Comparison of ENCODE assay signal across 10 mouse cellular contexts in the genomic region with DNA sequence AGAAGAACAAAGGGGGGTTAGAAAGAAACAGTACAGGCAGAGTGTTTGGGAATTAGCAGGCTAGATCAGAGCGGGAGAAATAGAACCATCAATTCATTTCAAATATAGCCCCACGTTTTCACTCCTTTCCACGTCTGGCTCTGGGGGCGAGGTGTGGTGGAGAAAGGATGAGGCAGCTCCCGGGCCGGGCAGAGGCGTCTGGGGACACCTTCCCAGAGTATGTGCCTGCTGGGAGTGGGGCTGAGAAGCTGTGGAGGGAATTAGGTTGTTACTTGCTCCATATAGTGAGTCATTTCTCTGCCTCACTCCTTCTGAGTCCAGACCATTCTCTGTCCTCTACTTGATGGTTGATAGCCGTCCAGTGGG. TPM values are rescaled to one million over a fixed set of nuclear protein-coding genes. Genes with fewer than 3 reads are reported as not detected.
A peak's percentile ranks its signal among the peaks of the same experiment; 100 is the strongest.
DNase-seq lines count a peak whose midpoint lies in the region; ATAC-seq and TF ChIP-seq lines count a peak whose summit lies in the region.
"Had no signal": no experiment of that assay in that cellular context is flagged by ENCODE, and none has a peak within 500 bp of the region (broad histone marks: within the 10 kb centered on the region; RNA-seq: fewer than 3 reads in every experiment).

No protein-coding gene starts in this region.

- H3K9ac ChIP-seq in kidney, embryonic 14.5 days (ENCODE audit: low read depth, low read length), result no peak overlapping the region
- H3K9ac ChIP-seq in embryonic facial prominence, embryonic 15.5 days, result no peak overlapping the region
- no peak overlapping the region for H3K9ac ChIP-seq in midbrain, embryonic 14.5 days (replicated peaks; ENCODE audit: low read length)

- CTCF ChIA-PET in Patski (lab: Charles Lee), result interaction anchor here (1.0 to 2.7 kb wide), 9 partner anchors 10 to 150 kb away, joined by 3 to 9 read pairs (median 5); no protein-coding TSS in a partner anchor

- peaks cover 17% of the 10 kb centered on the region for H3K27me3 ChIP-seq in kidney, embryonic 14.5 days (ENCODE audit: control insufficient read depth, insufficient read depth, low read length)
- H3K27me3 ChIP-seq in Patski, result no peaks in the 10 kb centered on the region
- peaks cover 27% of the 10 kb centered on the region for H3K27me3 ChIP-seq in embryonic facial prominence, embryonic 15.5 days
- H3K27me3 ChIP-seq in midbrain, embryonic 14.5 days (ENCODE audit: control insufficient read depth, insufficient read depth, low read length), result peaks cover 15% of the 10 kb centered on the region; the same call in 1 of the 2 replicates
- no peaks in the 10 kb centered on the region; the same call in 1 of the 2 replicates for H3K27me3 ChIP-seq in cerebellum, adult 2 months (ENCODE audit: control insufficient read depth, insufficient read depth, low read length)

- peak overlapping the region; percentile 49; the same call in 1 of the 2 replicates for H3K4me3 ChIP-seq in kidney, embryonic 14.5 days (ENCODE audit: low read length)
- peak overlapping the region; percentile 51 for H3K4me3 ChIP-seq in embryonic facial prominence, embryonic 15.5 days (replicated peaks)
- peak overlapping the region; percentile 45 for H3K4me3 ChIP-seq in midbrain, embryonic 14.5 days (replicated peaks; ENCODE audit: low read depth, low read length)
- H3K4me3 ChIP-seq in cerebellum, adult 2 months (replicated peaks; ENCODE audit: insufficient read depth, low read depth, low read length), result no peak overlapping the region
- H3K4me3 ChIP-seq: myocyte had no signal

- in situ Hi-C loops in Patski (cut with MboI; ENCODE audit: low pct_unique_long_range_greater_than_20kb), result no loop called here

- DNase-seq in kidney, postnatal 10 days, result no peak
- DNase-seq in Patski (ENCODE audit: low read depth, low spot score), result no peak
- no peak for DNase-seq in midbrain, embryonic 14.5 days
- DNase-seq in retina, postnatal 1 day, result no peak
- no peak for DNase-seq in thymus, postnatal 10 days (ENCODE audit: low spot score in 2 of 2)
- no peak for DNase-seq in cerebellum, adult 2 months
- DNase-seq: lung, adult 2 months had no signal

- H3K27ac ChIP-seq in kidney, embryonic 14.5 days (ENCODE audit: low read depth, low read length), result no peak overlapping the region
- no peak overlapping the region for H3K27ac ChIP-seq in embryonic facial prominence, embryonic 15.5 days (replicated peaks)
- no peak overlapping the region for H3K27ac ChIP-seq in midbrain, embryonic 14.5 days (replicated peaks; ENCODE audit: low read depth, low read length)
- no peak overlapping the region for H3K27ac ChIP-seq in cerebellum, adult 2 months (ENCODE audit: insufficient read depth, low read length)

- TF ChIP-seq CTCF in Patski (IDR thresholded peaks at IDR 0.05), result no peak
- no peak for TF ChIP-seq CTCF in cerebellum, adult 2 months (IDR thresholded peaks at IDR 0.05; ENCODE audit: borderline replicate concordance, insufficient read depth, low read depth, low read length)

- H3K36me3 ChIP-seq in kidney, embryonic 14.5 days (ENCODE audit: control insufficient read depth, insufficient read depth, low read length), result no peaks in the 10 kb centered on the region
- no peaks in the 10 kb centered on the region for H3K36me3 ChIP-seq in embryonic facial prominence, embryonic 15.5 days
- no peaks in the 10 kb centered on the region for H3K36me3 ChIP-seq in midbrain, embryonic 14.5 days (ENCODE audit: control insufficient read depth, insufficient read depth, low read length)

- no peak for ATAC-seq in kidney, embryonic 14.5 days (ENCODE audit: low FRiP score, low TSS enrichment)
- peak; percentile 38 for ATAC-seq in Patski
- ATAC-seq in embryonic facial prominence, embryonic 15.5 days (ENCODE audit: insufficient number of reproducible peaks, low FRiP score, low TSS enrichment, low read depth), result no peak
- no peak for ATAC-seq in midbrain, embryonic 14.5 days (ENCODE audit: low FRiP score, low TSS enrichment)

- H3K9me3 ChIP-seq in kidney, embryonic 14.5 days (ENCODE audit: control insufficient read depth, low read length), result no peaks in the 10 kb centered on the region
- H3K9me3 ChIP-seq in embryonic facial prominence, embryonic 15.5 days (replicated peaks), result no peaks in the 10 kb centered on the region
- no peaks in the 10 kb centered on the region for H3K9me3 ChIP-seq in midbrain, embryonic 14.5 days (ENCODE audit: control insufficient read depth, low read length)

- TF ChIP-seq POLR2A in cerebellum, adult 2 months (IDR thresholded peaks at IDR 0.05; ENCODE audit: borderline replicate concordance, insufficient read depth, low read length), result no peak

- POLR2A ChIA-PET in Patski (lab: Charles Lee), result interaction anchor here (0.6 to 1.8 kb wide), 4 partner anchors 10 to 37 kb away, joined by 3 to 8 read pairs (median 4); no protein-coding TSS in a partner anchor

- no peaks in the 10 kb centered on the region for H3K4me1 ChIP-seq in kidney, embryonic 14.5 days (ENCODE audit: control insufficient read depth, insufficient read depth, low read length)
- peaks cover 15% of the 10 kb centered on the region for H3K4me1 ChIP-seq in embryonic facial prominence, embryonic 15.5 days
- no peaks in the 10 kb centered on the region for H3K4me1 ChIP-seq in midbrain, embryonic 14.5 days (ENCODE audit: control insufficient read depth, insufficient read depth, low read length)
- no peaks in the 10 kb centered on the region for H3K4me1 ChIP-seq in cerebellum, adult 2 months (ENCODE audit: control insufficient read depth, insufficient read depth, low read length)

- peak overlapping the region; percentile 83; the same call in 1 of the 2 replicates for H3K4me2 ChIP-seq in kidney, embryonic 14.5 days (replicated peaks; ENCODE audit: low read depth, low read length)
- H3K4me2 ChIP-seq in embryonic facial prominence, embryonic 15.5 days (replicated peaks), result peak overlapping the region; percentile 87
- peak overlapping the region; percentile 62 for H3K4me2 ChIP-seq in midbrain, embryonic 14.5 days (ENCODE audit: low read length)

- 53% methylated on average over 8 of the region's 8 CpGs for WGBS in kidney, embryonic 14.5 days
- WGBS in embryonic facial prominence, embryonic 15.5 days, result 44% methylated on average over 8 of the region's 8 CpGs
- 63% methylated on average over 8 of the region's 8 CpGs for WGBS in midbrain, embryonic 14.5 days
- WGBS in cerebellum, adult 2 months, result 78% methylated on average over 8 of the region's 8 CpGs

RNA-seq across cellular contexts. Expression of a gene that starts 0.9 kb away (rescaled TPM):
- 1.0 and 2.0 TPM in 2 replicates for polyA plus RNA-seq in kidney, embryonic 14.5 days (2014; fragmentation: Nextera tagmentation; extraction: Ambion mirVana)
- 48.7 TPM for polyA plus RNA-seq in Patski (2021)
- 5.2 and 6.1 TPM in 2 replicates for polyA plus RNA-seq in embryonic facial prominence, embryonic 15.5 days (2015; fragmentation: Nextera tagmentation; extraction: Ambion mirVana)
- 3.4 and 4.3 TPM in 2 replicates for polyA plus RNA-seq in midbrain, embryonic 14.5 days (2014; fragmentation: Nextera tagmentation; extraction: Ambion mirVana)
- polyA plus RNA-seq in cerebellum, adult 2 months (2012; rRNA removed), result 5.1 and 5.3 TPM in 2 replicates
- polyA plus RNA-seq: myocyte had no signal
